Mouse (Mus musculus): ENCODE measurements around the gene Mmachc.
"Not testable (repeated sequence)": the region's sequence is repeated elsewhere in the genome, so short reads cannot be mapped to it uniquely, and the experiment has no call there.

The Mmachc gene

DNA sequence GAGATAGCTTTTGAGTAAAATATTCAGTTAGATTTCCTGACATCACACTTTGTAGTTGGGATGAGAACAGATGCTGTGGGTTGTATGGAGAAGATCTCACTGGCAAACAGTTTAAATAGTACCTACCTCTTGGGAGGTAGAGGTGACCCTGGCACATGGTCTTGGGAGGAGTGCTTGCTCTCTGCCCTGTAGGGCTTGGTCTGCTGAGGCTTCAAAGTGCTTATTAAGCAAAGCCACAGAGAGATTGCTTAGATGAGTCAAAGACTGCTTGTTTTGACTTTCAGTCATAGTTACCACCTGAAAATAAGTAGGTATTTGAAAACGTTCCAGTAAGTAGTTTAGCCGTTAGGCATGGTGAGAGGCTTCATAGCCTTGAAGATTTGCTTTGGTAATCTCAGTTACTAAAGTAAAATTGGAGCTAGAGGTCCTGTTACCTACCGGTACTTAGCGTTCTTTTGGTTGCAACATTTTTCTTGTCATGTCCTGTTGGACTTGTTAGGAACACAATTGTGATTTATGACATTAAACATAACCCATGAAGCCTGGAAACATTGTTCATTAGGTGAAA lies 18.8 kb downstream of the Mmachc start:
- DNase-seq = no peak

- no peak for DNase-seq
Measured at GRCm38 (mm10) chr4:116687041-116687440, 21.2 kb downstream of the Mmachc start.

- DNase-seq = peak; percentile 85 to 86
Measured at GRCm38 (mm10) chr4:116685402-116686061, 22.7 kb downstream of the Mmachc start, which contains the start of gene Prdx1. Prdx1 (plus strand) TSS chr4:116685544.

DNA sequence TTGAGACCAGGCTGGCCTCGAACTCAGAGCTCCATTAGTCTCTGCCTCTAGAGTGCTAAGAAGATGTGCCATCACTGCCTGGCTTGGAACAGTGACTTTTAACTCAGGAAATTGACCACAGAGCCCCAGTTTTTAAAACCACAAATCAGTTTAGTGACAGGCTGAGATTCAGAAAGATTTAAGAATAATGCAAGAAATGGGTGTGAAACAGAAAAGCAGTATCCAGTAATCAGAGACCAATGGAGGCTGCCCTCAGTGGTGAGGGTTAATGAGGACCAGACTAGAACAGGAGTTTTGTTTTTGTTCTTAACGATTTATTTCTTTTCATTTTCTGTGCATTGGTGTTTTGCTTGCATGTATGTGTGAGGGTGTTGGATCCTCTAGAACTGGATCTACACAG lies 23.5 kb downstream of the Mmachc start:
- no peak for DNase-seq

DNA sequence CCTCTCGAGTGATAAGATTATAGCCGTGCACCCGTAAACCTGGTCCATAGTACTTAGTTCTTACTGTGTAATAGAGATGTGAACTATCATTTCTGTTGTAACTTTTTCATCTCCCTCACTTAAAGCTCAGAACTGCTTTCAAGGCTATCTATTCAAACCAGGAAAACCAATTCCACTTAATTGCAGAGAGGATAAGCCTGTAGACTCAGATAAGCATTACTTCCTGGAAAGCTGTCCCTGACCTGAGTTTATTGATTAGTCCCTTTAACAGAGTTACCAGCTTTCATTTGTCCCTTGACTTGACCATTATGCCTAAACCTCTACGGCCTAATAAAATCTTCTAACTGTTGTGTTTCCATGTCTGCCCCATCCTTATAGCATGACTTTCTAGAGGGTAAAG lies 24.2 kb downstream of the Mmachc start:
- no peak for DNase-seq

DNA sequence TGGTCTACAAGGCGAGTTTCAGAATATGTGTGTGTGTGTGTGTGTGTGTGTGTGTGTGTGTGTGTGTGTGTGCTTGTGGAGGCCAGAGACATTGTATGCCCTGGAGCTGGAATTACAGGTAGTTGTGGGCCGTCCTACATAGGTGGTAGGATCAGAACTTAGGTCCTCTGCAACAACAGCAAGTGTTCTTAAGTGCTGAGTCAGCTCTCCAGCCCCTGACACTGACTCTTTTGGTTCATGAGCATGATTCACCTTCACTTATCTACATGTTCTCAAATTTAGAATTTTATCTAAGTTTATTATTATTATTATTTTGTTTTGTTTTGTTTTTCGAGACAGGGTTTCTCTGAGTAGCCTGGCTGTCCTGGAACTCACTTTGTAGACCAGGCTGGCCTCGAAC lies 27.7 kb downstream of the Mmachc start:
- DNase-seq = not testable (repeated sequence)

DNA sequence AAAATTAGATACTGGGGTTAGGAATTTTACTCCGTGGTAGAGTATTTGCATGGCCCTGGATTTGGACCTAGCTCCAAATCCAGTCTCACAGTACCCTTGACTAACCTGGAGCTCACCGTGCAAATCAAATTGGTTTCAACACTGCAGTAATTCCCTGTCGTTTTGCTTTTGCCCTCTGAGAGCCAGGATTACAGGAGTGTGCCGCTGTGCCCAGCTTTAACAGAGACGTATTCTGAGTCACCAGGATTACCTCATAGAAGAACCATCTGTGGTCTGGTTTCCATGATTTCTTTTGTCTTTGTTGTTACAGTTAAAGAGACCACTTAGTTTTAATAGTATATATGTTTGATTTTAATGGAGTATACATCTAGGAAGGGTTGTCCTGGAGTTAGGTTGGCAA lies 29.1 kb downstream of the Mmachc start:
- DNase-seq = no peak

GRCm38 (mm10) chr4:116677808-116678207 lies 30.4 kb downstream of the Mmachc start:
- no peak for DNase-seq

GRCm38 (mm10) chr4:116676027-116676426 lies 32.2 kb downstream of the Mmachc start:
- DNase-seq = no peak

DNA sequence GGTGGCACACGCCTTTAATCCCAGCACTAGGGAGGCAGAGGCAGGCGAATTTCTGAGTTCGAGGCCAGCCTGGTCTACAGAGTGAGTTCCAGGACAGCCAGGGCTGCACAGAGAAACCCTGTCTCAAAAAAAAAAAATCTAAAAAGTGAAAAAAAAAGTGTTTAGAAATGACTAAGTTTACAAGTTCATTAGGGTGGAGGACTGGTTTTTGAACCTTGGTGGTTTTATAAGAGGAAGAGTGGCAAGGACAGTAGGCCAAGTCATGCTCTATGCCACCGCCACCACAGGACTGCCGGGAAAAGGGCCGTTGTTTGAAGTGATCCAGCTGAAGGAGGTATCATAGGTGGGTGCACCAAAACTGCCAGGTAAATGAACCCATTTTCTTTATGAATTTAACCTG lies 33.4 kb downstream of the Mmachc start:
- not testable (repeated sequence) for DNase-seq

DNA sequence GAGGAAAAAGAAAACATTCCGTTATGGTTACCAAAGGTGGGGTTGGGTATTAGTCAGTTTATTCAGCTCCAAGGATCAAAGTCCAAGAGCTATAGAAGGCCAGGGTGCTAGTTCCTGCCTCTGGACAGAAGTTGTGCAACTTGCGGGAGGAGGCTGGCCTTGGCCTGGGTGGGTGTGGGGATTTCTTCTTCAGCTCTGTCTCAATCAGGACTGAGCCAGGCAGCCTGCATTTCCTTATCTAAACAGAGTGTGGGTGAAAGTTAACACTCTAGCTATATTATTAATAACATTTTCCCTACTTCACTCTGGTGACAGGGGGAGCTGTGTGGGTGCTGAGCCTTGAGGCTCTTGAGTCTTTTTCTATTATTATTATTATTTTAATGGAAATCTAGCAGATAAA lies 35.4 kb downstream of the Mmachc start:
- DNase-seq = no peak

DNA sequence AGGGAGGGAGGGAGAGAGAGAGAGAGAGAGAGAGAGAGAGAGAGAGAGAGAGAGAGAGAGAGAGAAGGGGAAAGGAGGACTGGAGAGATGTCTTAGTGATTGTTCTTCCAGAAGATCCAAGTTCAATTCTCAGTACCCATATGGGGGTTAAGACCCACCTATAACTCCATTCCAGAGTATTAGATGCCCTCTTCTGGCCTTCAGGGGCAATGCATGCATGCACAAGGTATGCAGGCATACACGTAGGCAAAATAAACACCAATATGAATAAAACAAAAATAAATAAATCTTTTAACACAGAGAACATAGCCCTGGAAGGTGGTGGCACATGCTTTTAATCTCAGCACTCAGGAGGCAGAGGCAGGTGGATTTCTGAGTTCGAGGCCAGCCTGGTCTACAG lies 38.9 kb downstream of the Mmachc start:
- no peak for DNase-seq

DNA sequence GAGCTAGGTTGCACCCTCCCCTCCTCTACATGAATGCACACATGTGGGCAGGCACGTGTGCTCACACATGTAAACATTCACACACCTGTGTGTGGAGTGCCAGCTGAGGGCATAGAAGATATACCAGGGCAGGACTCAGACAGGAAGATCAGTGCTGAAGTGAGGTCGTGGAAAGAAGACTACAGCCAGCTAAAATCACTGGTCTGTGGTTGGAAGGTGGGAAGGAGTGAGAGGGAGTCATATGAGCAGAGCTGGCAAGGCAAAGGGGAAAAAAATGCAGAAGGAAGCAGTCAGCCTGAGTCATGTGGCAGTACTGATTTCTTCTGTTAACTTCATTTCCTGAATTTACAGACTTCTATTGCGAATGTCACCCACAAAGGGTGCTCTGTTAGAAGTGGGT lies 40.1 kb downstream of the Mmachc start:
- no peak for DNase-seq

DNA sequence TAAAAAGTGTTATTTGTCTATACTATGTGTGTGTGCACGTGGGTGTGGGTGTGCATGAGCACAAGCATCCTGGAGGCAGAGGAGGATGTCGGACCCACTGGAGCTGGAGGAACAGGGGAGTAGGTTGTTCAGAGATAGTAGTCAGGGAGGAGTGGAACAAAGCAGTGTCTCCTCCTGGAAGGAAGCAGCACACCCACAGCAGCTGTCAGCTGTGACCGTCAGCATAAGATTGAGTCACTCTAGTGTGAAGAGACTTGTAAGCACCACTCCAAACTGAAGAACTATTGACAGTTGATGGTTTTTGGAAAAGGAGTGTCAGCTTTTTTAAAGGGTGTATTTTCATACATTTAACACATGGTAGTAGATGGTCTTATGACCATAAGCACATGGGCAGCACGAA lies 41.6 kb downstream of the Mmachc start:
- DNase-seq = no peak

DNA sequence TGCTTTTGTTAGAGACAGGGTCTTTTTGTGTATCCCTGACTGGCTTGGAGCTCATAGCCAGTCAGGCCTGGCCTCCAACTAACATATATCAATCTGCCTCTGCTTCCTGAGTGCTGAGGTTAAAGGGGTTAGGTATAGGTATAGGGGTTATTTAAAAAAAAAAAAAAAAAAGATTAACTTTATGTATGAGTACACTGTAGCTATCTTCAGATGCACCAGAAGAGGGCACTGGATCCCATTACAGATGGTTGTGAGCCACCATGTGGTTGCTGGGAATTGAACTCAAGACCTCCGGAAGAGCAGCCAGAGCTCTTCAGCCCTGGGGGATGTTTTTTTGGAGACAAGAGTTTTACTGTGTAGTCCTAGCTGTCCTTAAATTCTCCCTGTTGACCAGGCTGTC lies 46.2 kb downstream of the Mmachc start:
- DNase-seq = no peak

DNA sequence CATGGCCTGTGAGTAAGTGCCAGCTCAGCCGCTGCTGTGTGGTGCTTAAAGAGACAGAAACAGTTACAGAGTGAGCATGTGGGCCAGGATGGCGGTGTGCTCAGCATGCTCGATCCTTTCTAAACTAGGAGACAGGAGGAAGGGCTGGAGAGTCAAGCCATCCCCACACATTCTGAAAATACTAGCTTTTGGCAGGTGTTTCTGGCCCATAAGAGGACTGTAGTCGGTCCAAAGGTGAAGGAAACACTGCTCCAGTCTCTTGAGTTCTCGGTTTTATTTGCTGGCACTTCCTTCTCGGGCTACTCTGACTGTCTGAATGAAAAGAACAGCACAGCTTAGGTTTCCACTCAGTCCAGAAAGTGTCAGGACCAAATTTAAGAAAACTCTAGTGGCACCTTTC lies 47.4 kb downstream of the Mmachc start:
- no peak for DNase-seq

GRCm38 (mm10) chr4:116659916-116660315 lies 48.3 kb downstream of the Mmachc start:
- DNase-seq = not testable (repeated sequence)

DNA sequence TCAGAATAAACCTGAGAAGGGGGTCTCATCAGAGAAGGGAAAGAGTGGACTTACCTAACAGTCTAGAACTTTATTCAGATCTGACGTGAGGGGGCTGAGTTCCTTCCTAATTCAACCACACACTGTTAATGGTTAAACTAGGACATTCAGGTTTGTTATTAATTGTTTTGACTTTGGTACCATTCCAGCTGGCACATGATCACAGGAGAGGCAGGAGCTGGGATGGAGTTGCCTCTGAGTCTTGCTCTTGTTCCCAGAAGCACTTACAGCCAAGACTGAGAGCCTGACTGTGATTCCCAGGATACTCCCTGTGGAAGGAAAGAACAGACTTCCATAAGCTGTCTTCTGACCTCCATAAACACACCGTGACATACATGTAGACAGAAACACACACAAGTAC lies 48.7 kb downstream of the Mmachc start:
- DNase-seq = no peak

GRCm38 (mm10) chr4:116657971-116658370 lies 50.2 kb downstream of the Mmachc start:
- DNase-seq = no peak

DNA sequence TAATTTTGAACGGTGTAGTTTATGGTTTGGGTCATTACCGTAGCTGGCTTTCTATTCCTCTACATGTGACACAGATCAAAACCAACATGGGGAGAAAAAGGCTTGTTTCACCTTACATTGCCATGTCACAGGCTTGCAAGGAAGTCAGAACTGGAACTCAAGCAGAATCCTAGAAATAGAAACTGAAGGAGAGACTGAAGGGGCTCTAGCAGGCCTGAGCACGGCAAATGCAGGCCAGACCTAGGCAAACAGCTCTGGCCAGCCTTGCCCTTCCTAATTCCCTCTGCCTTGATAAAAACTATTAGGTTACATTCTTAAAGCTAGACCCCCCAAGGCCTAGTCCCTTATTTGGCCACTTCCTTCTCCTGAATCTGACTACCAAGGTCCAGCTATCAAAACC lies 52.5 kb downstream of the Mmachc start:
- no peak for DNase-seq

DNA sequence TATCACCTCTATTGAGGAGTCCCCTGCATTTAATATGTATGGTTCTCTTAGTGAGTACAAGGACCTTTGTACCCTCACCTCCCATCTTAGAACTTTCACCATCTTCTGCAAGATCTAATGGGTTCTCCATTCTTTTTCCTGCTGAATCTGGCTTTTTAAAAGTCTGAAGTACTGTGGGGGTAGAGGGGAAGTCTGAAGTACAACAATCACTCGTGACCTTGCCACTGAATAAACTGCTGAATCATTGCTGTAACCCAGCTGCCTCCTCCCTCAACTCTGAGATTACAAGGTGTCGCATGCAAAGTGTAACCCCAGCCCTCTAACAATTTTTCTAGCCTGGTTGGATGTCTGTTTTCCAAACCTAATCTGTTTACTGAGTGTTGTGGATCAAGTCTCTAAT lies 53.1 kb downstream of the Mmachc start:
- DNase-seq = no peak

DNA sequence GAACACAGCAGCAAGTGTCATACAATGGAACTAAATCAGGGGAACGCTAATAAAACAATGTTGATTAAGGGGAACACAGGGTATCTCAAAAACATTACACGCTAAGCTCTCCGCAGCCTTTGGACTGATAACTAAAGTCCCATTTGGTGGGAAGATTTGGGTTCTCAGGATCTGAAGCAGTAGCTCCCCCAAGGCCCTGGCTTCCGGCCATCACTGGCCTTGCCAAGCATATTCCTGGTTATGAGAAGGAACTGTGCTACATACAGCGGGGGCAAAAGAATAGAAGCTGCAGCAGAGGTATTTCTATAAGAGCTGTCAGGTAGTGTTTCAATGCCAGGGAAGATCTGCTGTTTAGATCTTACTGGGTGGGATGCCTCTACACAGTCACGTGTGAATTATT lies 55.0 kb downstream of the Mmachc start:
- DNase-seq = no peak

All from cerebellum, adult 18-20 months (tissue).